Mouse (Mus musculus) kidney, embryonic 16.5 days (tissue): ENCODE data around the gene Trim12a. TPM values are rescaled to one million over a fixed set of nuclear protein-coding genes. Genes with fewer than 3 reads are reported as not detected.
"Not testable (repeated sequence)": the region's sequence is repeated elsewhere in the genome, so short reads cannot be mapped to it uniquely, and the experiment has no call there.

ENCODE experiments used
- ATAC-seq: fragments of 200-750 bp; cut with Nextera tagmentation; 2 replicates; pipeline ENCODE4 v1.8.0; 2017; ENCODE audit warnings: moderate TSS enrichment; ENCODE audit not compliant: low FRiP score, low TSS enrichment
- H3K27ac ChIP-seq: fragments of 300-500 bp; sonication (generic); 2 replicates; pipeline ENCODE4 v1.5.1; 2014; ENCODE audit warnings: low read length
- H3K27me3 ChIP-seq: fragments of 300-500 bp; sonication (generic); 2 replicates; pipeline ENCODE4 v1.6.1; 2014; ENCODE audit warnings: low read length, control low read depth, mixed read lengths; ENCODE audit not compliant: insufficient read depth
- H3K36me3 ChIP-seq: fragments of 300-500 bp; sonication (generic); 2 replicates; pipeline ENCODE4 v1.6.1; 2014; ENCODE audit warnings: low read length, control low read depth, mixed read lengths; ENCODE audit not compliant: insufficient read depth
- H3K4me1 ChIP-seq: fragments of 300-500 bp; sonication (generic); 2 replicates; pipeline ENCODE4 v1.6.1; 2014; ENCODE audit warnings: low read length, control low read depth, mixed read lengths; ENCODE audit not compliant: insufficient read depth
- H3K4me2 ChIP-seq: fragments of 300-500 bp; sonication (generic); replicated peaks from 2 replicates; pipeline ENCODE4 v1.6.1; 2014; ENCODE audit warnings: low read depth, low read length
- H3K4me3 ChIP-seq: fragments of 300-500 bp; sonication (generic); 2 replicates; pipeline ENCODE4 v1.5.1; 2014; ENCODE audit warnings: mild to moderate bottlenecking, low read length
- H3K9ac ChIP-seq: fragments of 300-500 bp; sonication (generic); replicated peaks from 2 replicates; pipeline ENCODE4 v1.6.1; 2014; ENCODE audit warnings: low read length
- H3K9me3 ChIP-seq: fragments of 300-500 bp; sonication (generic); 2 replicates; pipeline ENCODE4 v1.6.1; 2016; ENCODE audit warnings: low read length, control low read depth
- WGBS: fragments of 180-500 bp; shearing (Covaris S2); extraction: QIAGEN DNeasy Blood & Tissue Kit; methylation state at CpG from one replicate; pipeline ENCODE4 v1.1.7; 2014; 5-methylcytosine and 5-hydroxymethylcytosine counted together
- polyA plus RNA-seq: library from polyadenylated mRNA; unstranded; fragments of >200 nt; fragmentation: Nextera tagmentation; extraction: Ambion mirVana; gene quantifications from 2 replicates; pipeline ENCODE4 v1.2.1, GENCODE M21; 2015

The Trim12a gene
- polyA plus RNA-seq, 1 experiment from 2014 or later, result 6.1 TPM

DNA sequence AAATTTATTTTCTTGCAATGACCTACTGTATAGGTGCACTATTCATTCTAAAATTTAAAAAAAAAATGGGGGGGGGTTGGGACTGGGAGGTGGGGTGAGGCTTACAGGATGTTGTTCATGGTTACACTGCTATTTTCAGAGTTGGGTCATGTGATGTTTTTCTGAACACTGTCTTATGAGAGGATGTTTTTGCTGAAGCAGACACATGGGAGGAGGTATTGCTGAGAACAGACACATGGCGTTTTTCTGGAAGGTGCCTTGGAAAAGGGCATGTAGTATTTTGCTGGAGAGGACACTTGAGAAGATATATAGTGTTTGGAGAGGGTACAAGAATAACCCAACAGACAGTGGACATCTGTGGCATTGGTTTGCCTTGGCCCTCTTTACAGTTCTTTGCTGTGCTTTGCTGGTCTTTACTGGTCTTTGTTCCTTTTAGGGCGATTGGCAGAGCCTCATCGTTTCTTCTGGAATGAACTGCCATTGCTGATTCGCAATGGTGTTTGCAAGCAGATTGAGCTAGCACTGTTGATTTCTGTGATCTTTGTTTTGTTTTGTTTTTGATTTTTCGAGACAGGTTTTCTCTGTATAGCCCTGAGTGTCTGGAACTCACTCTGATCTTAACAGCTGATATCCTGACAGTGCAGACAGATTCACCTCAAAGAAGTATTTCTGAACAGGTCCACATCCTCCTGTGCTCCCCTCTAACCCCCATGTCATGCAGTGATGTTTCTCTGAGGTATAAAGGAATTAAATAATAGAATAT, 23.4 kb downstream of the Trim12a start:
- ATAC-seq, result no peak
- Histone ChIP-seq H3K4me3 (no peak overlapping the region), H3K9me3 (no peaks in the 10 kb centered on the region; the same call in 1 of the 2 replicates), H3K27me3 (no peaks in the 10 kb centered on the region), H3K9ac (no peak overlapping the region), H3K4me1 (no peaks in the 10 kb centered on the region), H3K4me2 (no peak overlapping the region), H3K36me3 (no peaks in the 10 kb centered on the region), H3K27ac (no peak overlapping the region)
- 86% methylated on average over 5 of the region's 5 CpGs for WGBS

- Histone ChIP-seq H3K4me3 (no peak overlapping the region), H3K4me1 (no peaks in the 10 kb centered on the region), H3K9me3 (no peaks in the 10 kb centered on the region; the same call in 1 of the 2 replicates), H3K27me3 (no peaks in the 10 kb centered on the region), H3K27ac (no peak overlapping the region), H3K36me3 (no peaks in the 10 kb centered on the region), H3K9ac (no peak overlapping the region), H3K4me2 (no peak overlapping the region)
- ATAC-seq, result no peak
- 97% methylated on average over 1 of the region's 1 CpGs for WGBS
Measured at GRCm38 (mm10) chr7:104290641-104291040, 24.6 kb downstream of the Trim12a start.

DNA sequence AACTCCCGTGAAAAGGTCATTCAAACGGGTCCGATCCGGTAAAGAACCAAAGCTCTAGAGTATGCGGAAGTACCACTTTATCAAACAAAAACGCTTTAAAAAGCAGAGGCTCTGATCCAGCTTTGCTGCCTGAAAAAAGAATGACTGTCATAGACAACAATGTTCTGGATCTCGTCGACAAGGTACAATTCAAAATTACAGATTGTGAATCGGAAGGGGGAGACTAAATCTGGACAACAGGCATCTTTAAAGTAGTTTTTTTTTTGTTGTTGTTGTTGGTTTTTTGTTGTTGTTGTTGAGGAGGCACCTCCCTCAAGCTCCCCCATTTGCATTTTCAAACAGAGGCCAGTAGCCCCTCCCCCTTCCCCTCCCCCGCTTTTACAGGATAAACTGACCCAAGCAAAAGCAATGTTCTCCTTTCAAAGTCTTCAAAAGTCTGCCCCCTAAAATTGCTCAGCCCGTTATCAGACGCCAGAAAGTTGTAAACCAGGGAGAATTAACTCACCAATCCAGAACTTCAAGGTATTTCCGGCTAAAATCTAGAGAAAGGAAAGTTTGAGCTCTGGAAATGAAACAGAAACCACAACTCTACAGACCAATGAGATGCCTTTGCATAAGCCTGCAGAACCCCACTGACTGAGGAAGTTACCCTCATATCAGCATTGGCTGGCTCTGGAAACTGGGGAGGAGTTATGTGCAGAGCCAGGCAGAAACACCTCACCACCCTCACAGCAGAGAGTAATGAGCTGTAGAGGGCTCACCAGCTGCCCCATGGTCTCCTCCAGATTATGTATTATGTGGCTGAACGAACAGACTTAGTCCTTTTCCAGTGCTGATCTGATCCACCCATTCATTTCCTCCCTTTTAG, 27.5 kb downstream of the Trim12a start, which contains the start of gene Trim5:
Trim5 (minus strand) TSS at position 519 of the 868 bp plus-strand sequence.
- not testable (repeated sequence) for H3K27ac ChIP-seq, H3K4me1 ChIP-seq, H3K9me3 ChIP-seq, H3K27me3 ChIP-seq, H3K9ac ChIP-seq, H3K36me3 ChIP-seq
- WGBS, result 38% methylated on average over 14 of the region's 14 CpGs
- Histone ChIP-seq H3K4me2 (peak within 1 kb of the TSS; percentile 42), H3K4me3 (peak within 1 kb of the TSS; percentile 24)
- peak; percentile 96 for ATAC-seq

DNA sequence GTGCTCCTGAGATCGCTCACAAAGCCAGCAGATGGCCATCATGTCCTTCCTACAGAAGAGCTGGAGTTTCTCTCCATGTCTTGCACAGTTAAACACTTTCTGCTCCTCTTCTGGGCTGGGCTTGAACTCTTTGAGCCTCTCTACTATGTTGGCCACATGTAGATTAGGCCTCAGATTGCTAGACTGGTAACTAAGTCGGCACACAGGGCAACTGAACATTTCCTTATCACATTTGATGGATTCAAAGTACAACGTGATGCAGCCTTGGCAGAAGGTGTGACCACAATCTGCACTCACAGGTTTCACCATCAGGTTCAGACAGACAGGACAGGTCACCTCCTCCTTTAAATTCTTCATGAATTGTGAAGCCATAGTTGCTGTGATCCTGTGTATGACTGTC, 35.9 kb downstream of the Trim12a start:
- not testable (repeated sequence) for H3K36me3 ChIP-seq, H3K4me2 ChIP-seq, ATAC-seq

DNA sequence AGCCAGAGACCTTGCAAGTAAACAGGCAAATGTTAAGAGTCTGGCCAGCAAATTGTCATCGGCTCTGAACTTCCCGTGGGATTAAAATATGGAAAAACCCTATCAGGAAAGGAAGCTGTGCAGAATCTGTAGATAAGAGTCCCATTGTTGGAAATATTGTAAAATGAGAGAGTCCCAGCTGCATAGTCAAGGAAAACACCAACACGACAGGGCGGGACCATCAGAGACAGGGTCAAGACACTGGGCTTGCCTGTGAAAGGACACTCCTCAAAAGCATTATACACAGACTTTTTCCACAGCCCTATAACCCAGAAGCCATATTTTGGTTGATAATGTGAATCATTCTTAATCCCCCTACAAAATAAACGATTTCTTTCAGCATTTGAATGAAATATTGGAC, 49.9 kb downstream of the Trim12a start:
- H3K4me1 ChIP-seq, H3K9ac ChIP-seq, H3K4me3 ChIP-seq, ATAC-seq, H3K27me3 ChIP-seq, H3K9me3 ChIP-seq, H3K36me3 ChIP-seq, H3K4me2 ChIP-seq, H3K27ac ChIP-seq: not testable (repeated sequence)
- 82% methylated on average over 3 of the region's 5 CpGs for WGBS

More for the DNA sequence above, 35.9 kb downstream of the Trim12a start:
- not testable (repeated sequence) for H3K4me3 ChIP-seq, H3K9me3 ChIP-seq, H3K4me1 ChIP-seq, H3K27ac ChIP-seq, H3K27me3 ChIP-seq, H3K9ac ChIP-seq
- WGBS, result 70% methylated on average over 3 of the region's 3 CpGs

DNA sequence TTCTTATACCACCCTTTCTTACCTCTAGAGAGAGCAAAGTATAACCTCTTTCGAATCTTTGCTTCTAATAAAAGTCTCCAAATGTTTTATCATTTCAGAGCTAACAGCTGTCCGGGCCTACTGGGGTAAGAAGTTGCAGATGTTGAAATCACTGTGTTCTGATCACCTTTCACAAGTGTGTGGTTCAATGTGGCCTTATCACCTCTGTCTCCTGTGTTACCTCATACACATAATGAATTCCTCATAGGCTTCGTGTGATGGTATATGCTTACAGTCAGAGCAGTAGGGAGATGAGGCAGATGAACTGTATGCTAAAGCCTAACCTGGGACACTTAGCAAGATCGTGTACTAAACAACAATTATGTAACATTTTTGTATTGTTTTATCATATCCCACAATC, 54.9 kb downstream of the Trim12a start:
- WGBS, result 85% methylated on average over 4 of the region's 4 CpGs
- not testable (repeated sequence) for H3K4me2 ChIP-seq, H3K9me3 ChIP-seq, H3K4me1 ChIP-seq, H3K27ac ChIP-seq, ATAC-seq, H3K9ac ChIP-seq, H3K27me3 ChIP-seq, H3K4me3 ChIP-seq, H3K36me3 ChIP-seq

Other genes starting within 250 kb of the Trim12a start
- not detected in 2 replicates for gene Olfr644, start 243.6 kb downstream of the Trim12a start, polyA plus RNA-seq
- gene Olfr645, start 230.0 kb downstream of the Trim12a start, polyA plus RNA-seq, result not detected in 2 replicates
- not detected in 2 replicates for gene Olfr646, start 210.6 kb downstream of the Trim12a start, polyA plus RNA-seq
- gene Ubqln5, start 185.6 kb downstream of the Trim12a start, polyA plus RNA-seq, result not detected in 2 replicates
- not detected in 2 replicates for gene Olfr643, start 178.1 kb downstream of the Trim12a start, polyA plus RNA-seq
- not detected in 2 replicates for gene Ubqln3, start 172.2 kb downstream of the Trim12a start, polyA plus RNA-seq
- gene Ubqlnl, start 164.9 kb downstream of the Trim12a start, polyA plus RNA-seq, result not detected in 2 replicates
- gene Olfm5, start 150.6 kb downstream of the Trim12a start, polyA plus RNA-seq, result not detected in 2 replicates
- gene Olfr648, start 132.1 kb downstream of the Trim12a start, polyA plus RNA-seq, result 0.15 and 0.19 TPM in 2 replicates
- gene Olfr649, start 119.5 kb downstream of the Trim12a start, polyA plus RNA-seq, result not detected in 2 replicates
- gene Trim6, start 96.7 kb downstream of the Trim12a start, polyA plus RNA-seq, result 2.3 and 2.6 TPM in 2 replicates
- gene Trim34a, start 71.0 kb downstream of the Trim12a start, polyA plus RNA-seq, result 1.9 and 2.5 TPM in 2 replicates
- 0.22 and 0.37 TPM in 2 replicates for gene Trim5, start 27.4 kb downstream of the Trim12a start, polyA plus RNA-seq
- gene Trim34b, start 14.0 kb upstream of the Trim12a start, polyA plus RNA-seq, result 0.27 TPM in 1 of 2 replicates, not detected in the other
- 2.8 and 3.0 TPM in 2 replicates for gene Trim12c, start 37.9 kb upstream of the Trim12a start, polyA plus RNA-seq
- 0.09 and 0.12 TPM in 2 replicates for gene Trim30b, start 54.4 kb upstream of the Trim12a start, polyA plus RNA-seq
- gene Trim30c, start 85.4 kb upstream of the Trim12a start, polyA plus RNA-seq, result 0.13 and 0.21 TPM in 2 replicates
- 1.2 and 1.5 TPM in 2 replicates for gene Trim30a, start 149.7 kb upstream of the Trim12a start, polyA plus RNA-seq
- 0.35 and 0.42 TPM in 2 replicates for gene Trim30d, start 192.4 kb upstream of the Trim12a start, polyA plus RNA-seq
- not detected in 2 replicates for gene Olfr651, start 234.7 kb upstream of the Trim12a start, polyA plus RNA-seq
- gene Olfr652, start 245.4 kb upstream of the Trim12a start, polyA plus RNA-seq, result not detected in 2 replicates